Mouse (Mus musculus): ENCODE data around the gene Wdr19.

GRCm38 (mm10) chr5:65217305-65218269, 18.1 kb downstream of the Wdr19 start:
- TF ChIP-seq POLR2A (IDR thresholded peaks at IDR 0.05; ENCODE audit: insufficient read depth, low read depth, low read length) (no peak), CTCF (IDR thresholded peaks at IDR 0.05; ENCODE audit: insufficient read depth, low read depth, low read length) (no peak)

Measured in olfactory bulb, adult 2 months (tissue).